ENCODE assay signal across 10 mouse cellular contexts in genomic region chr16:35051066-35051465, GRCm38 (mm10). TPM values are rescaled to one million over a fixed set of nuclear protein-coding genes. Genes with fewer than 3 reads are reported as not detected.
DNase-seq lines count a peak whose midpoint lies in the region.
"Had no signal": no experiment of that assay in that cellular context is flagged by ENCODE, and none has a peak within 500 bp of the region (broad histone marks: within the 10 kb centered on the region; RNA-seq: fewer than 3 reads in every experiment).

No protein-coding gene starts in this region.

- H3K4me1 ChIP-seq in embryonic facial prominence, embryonic 10.5 days = peaks cover 6% of the 10 kb centered on the region; the same call in 1 of the 2 replicates
- H3K4me1 ChIP-seq: heart, embryonic 15.5 days had no signal

- no peak overlapping the region for H3K4me3 ChIP-seq in embryonic facial prominence, embryonic 10.5 days
- H3K4me3 ChIP-seq: heart, embryonic 15.5 days had no signal

- peak; percentile 21 for DNase-seq in embryo, embryonic 11 days
- DNase-seq in embryo, embryonic 10.5 days (ENCODE audit: low spot score) = no peak
- peak; percentile 52 for DNase-seq in brain, adult 2 months (ENCODE audit: low read depth, low spot score)
- peak; percentile 20 for DNase-seq in embryonic facial prominence, embryonic 10.5 days (ENCODE audit: low spot score)
- DNase-seq in kidney, postnatal 10 days = peak; percentile 23
- no peak for DNase-seq in lung, adult 18-20 months
- no peak for DNase-seq in left cerebral cortex, postnatal 14 days (ENCODE audit: low spot score in 2 of 2)
- DNase-seq in ovary, adult 18-20 months (ENCODE audit: low spot score) = no peak

- no peaks in the 10 kb centered on the region for H3K9me3 ChIP-seq in embryonic facial prominence, embryonic 10.5 days
- H3K9me3 ChIP-seq: G1E; heart, embryonic 15.5 days had no signal

- intact Hi-C loops in left cerebral cortex, postnatal 14 days (cut with DNase I) = no loop called here

- no peaks in the 10 kb centered on the region for H3K27me3 ChIP-seq in embryonic facial prominence, embryonic 10.5 days (replicated peaks; ENCODE audit: low read depth, poor library complexity, severe bottlenecking)
- H3K27me3 ChIP-seq: heart, embryonic 15.5 days had no signal

- WGBS in embryonic facial prominence, embryonic 10.5 days = 61% methylated on average over 5 of the region's 5 CpGs

- peaks cover 18% of the 10 kb centered on the region for H3K36me3 ChIP-seq in embryonic facial prominence, embryonic 10.5 days (replicated peaks)
- H3K36me3 ChIP-seq: heart, embryonic 15.5 days had no signal

- H3K27ac ChIP-seq in embryonic facial prominence, embryonic 10.5 days (replicated peaks) = no peak overlapping the region
- H3K27ac ChIP-seq: heart, embryonic 15.5 days had no signal

RNA-seq across cellular contexts. Expression of gene Hacd2, which starts 28.8 kb away (rescaled TPM):
- polyA plus RNA-seq in embryonic facial prominence, embryonic 10.5 days (2016; fragmentation: Nextera tagmentation; extraction: Ambion mirVana) = 77.4 and 77.5 TPM in 2 replicates
- total RNA-seq in left cerebral cortex, postnatal 14 days (2021) = 10 to 100 TPM; 27.6 to 33.0 TPM

Comparison
In these comparisons a context has a peak if more than half of its experiments do, and no peak if none do; other contexts are left out.
1. DNase-seq: peak in embryo, embryonic 11 days (single experiment), brain, adult 2 months (single experiment), embryonic facial prominence, embryonic 10.5 days (single experiment) and kidney, postnatal 10 days (single experiment); none in embryo, embryonic 10.5 days (single experiment), lung, adult 18-20 months (0 of 2), left cerebral cortex, postnatal 14 days (0 of 2) and ovary, adult 18-20 months (single experiment).